Mouse (Mus musculus) forebrain, postnatal 0 days (tissue): ENCODE data around the gene Ppp2r5b. TPM values are rescaled to one million over a fixed set of nuclear protein-coding genes. Genes with fewer than 3 reads are reported as not detected.

Experiments used
- ATAC-seq: fragments of 200-750 bp; cut with Nextera tagmentation; 2 replicates; pipeline ENCODE4 v1.8.0; 2017; ENCODE audit warnings: mild to moderate bottlenecking, moderate library complexity
- DNase-seq: peaks from one replicate; pipeline ENCODE4 v3.0.0-alpha.2; 2015
- H3K27ac ChIP-seq: fragments of 300-500 bp; sonication (generic); 2 replicates; pipeline ENCODE4 v1.5.1; 2014; ENCODE audit warnings: low read depth, mild to moderate bottlenecking, antibody characterized with exemption, low read length, moderate library complexity, mixed read lengths
- H3K27me3 ChIP-seq: fragments of 300-500 bp; sonication (generic); 2 replicates; pipeline ENCODE4 v1.6.1; 2014; ENCODE audit warnings: mild to moderate bottlenecking, low read length, mixed read lengths; ENCODE audit not compliant: insufficient read depth
- H3K36me3 ChIP-seq: fragments of 300-500 bp; sonication (generic); 2 replicates; pipeline ENCODE4 v1.6.1; 2014; ENCODE audit warnings: mild to moderate bottlenecking, moderate library complexity; ENCODE audit not compliant: insufficient read depth
- H3K4me1 ChIP-seq: fragments of 300-500 bp; sonication (generic); 2 replicates; pipeline ENCODE4 v1.6.1; 2014; ENCODE audit warnings: antibody characterized with exemption; ENCODE audit not compliant: insufficient read depth
- H3K4me2 ChIP-seq: fragments of 300-500 bp; sonication (generic); 2 replicates; pipeline ENCODE4 v1.6.1; 2014; ENCODE audit warnings: low read depth, mild to moderate bottlenecking, moderate library complexity
- H3K4me3 ChIP-seq: fragments of 300-500 bp; sonication (generic); 2 replicates; pipeline ENCODE4 v1.5.1; 2014; ENCODE audit warnings: low read depth, low read length, mixed read lengths
- H3K9ac ChIP-seq: fragments of 300-500 bp; sonication (generic); 2 replicates; pipeline ENCODE4 v1.6.1; 2014; ENCODE audit warnings: mild to moderate bottlenecking
- H3K9me3 ChIP-seq: fragments of 300-500 bp; sonication (generic); 2 replicates; pipeline ENCODE4 v1.6.1; 2016; ENCODE audit warnings: low read length
- CTCF ChIP-seq: sonication (generic); IDR thresholded peaks from 2 replicates; pipeline ENCODE4 v1.5.1; 2016; ENCODE audit warnings: antibody characterized with exemption, control low read depth, low read depth
- WGBS: fragments of 180-500 bp; shearing (Covaris S2); extraction: QIAGEN DNeasy Blood & Tissue Kit; methylation state at CpG from one replicate; pipeline ENCODE4 v1.1.7; 2014; 5-methylcytosine and 5-hydroxymethylcytosine counted together
- polyA plus RNA-seq: library from polyadenylated mRNA; unstranded; fragments of >200 nt; fragmentation: Nextera tagmentation; extraction: Ambion mirVana; gene quantifications from 2 replicates; pipeline ENCODE4 v1.2.1, GENCODE M21; 2015
- total RNA-seq: library from RNA; depleted of rRNA; stranded (reverse); fragments of >200 nt; gene quantifications from 2 replicates; pipeline ENCODE4 v1.2.3, GENCODE M21; 2014

Ppp2r5b gene
- total and polyA plus RNA-seq, 2 experiments from 2014 or later: 159 to 203 TPM

DNA sequence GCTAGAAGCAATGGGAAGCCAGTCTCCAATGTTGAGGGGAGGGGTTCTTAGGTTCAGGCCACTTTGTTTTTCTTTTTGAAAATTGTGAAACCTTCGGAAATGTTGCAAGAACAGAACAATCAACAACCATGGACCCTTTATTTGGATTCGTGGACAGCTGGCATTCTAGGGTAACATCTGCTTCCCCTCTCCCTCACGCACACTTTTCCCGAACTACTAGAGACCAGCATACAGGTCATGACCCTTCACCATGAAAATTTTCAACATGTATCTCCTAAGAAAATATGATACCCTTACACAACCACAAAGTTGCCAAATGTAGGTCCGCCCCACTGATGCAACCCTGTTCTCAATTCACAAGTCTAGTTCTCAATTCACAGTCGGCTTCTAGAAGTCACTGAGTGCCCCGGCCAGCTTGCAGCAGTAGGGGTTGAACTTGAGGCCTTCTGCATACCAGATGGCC is 33.0 kb upstream of the Ppp2r5b start:
- ATAC-seq (no peak), DNase-seq (no peak)
- H3K36me3 ChIP-seq: no peaks in the 10 kb centered on the region
- no peaks in the 10 kb centered on the region for H3K27me3 ChIP-seq
- no peak overlapping the region for H3K4me2 ChIP-seq
- 88% methylated on average over 7 of the region's 7 CpGs for WGBS
- no peak overlapping the region for H3K4me3 ChIP-seq
- H3K4me1 ChIP-seq: no peaks in the 10 kb centered on the region; the same call in 1 of the 2 replicates
- TF ChIP-seq CTCF: no peak
- H3K9ac ChIP-seq: no peak overlapping the region
- H3K9me3 ChIP-seq: no peaks in the 10 kb centered on the region
- no peak overlapping the region for H3K27ac ChIP-seq

DNA sequence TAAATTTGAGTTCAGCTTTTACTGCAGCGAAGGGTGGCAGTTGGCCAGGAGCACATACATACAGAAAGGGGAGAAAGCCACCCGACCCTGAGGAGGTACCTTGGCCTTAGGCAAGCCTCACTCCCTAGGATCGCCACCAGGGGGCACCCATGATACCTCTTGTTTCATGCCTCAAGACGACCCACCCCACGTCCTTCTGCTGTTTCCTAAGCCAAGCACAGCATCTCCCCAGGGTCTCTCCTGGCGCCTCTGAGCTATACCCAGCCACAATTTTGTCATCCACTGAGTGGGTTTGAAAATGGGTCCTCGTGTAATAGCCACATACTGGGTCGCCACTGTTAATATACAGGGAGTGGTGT is 32.5 kb upstream of the Ppp2r5b start:
- Histone ChIP-seq H3K4me2 (no peak overlapping the region), H3K9me3 (no peaks in the 10 kb centered on the region), H3K4me1 (no peaks in the 10 kb centered on the region; the same call in 1 of the 2 replicates), H3K27me3 (no peaks in the 10 kb centered on the region), H3K4me3 (no peak overlapping the region), H3K27ac (no peak overlapping the region), H3K36me3 (no peaks in the 10 kb centered on the region), H3K9ac (no peak overlapping the region)
- 18% methylated on average over 8 of the region's 8 CpGs for WGBS
- peak; percentile 92 for TF ChIP-seq CTCF
- ATAC-seq: peak; percentile 86
- peak; percentile 82 for DNase-seq

DNA sequence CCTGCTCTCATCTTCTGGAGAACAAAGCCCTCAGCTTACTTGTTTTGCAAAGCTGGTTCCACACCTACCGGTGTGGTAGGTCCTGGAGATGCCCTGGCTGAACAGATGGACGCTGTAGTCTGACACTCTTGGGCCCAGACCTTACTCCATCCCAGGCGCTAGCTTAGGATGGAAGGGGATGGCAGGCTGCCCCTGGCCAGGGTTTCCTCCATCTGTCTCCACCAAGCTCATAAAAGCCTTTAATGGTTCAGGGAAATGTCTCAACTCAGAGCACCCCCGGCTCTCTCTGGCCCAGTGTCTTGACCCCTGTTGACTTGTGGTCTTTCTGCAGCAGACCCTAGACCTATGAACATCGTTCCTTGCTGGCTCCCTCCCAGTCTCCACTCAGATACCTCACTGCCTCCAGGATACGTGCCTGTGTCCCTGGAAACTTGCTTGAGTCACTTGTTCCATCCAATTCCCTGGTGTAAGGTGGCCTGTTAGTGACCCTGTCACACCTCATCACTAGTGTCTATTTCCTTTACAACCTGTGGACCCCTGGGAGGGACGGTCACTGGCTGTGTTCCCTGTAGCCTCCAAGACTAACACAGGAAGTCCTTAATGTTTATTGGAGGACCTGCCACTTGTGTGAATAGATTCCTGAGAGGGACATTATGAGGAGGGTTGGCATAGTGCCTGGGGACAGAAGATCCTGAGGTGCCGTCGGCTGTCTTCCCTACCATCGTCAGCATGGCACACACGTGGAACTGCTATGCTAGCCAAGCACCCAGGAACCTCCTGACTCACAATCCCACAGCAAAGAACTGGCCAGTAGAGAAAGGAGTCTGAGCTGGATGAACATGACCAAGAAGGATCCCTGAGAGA is 31.9 kb upstream of the Ppp2r5b start:
- H3K4me2 ChIP-seq: no peak overlapping the region
- DNase-seq: no peak
- no peaks in the 10 kb centered on the region for H3K27me3 ChIP-seq
- no peak overlapping the region for H3K9ac ChIP-seq
- no peaks in the 10 kb centered on the region for H3K36me3 ChIP-seq
- H3K4me1 ChIP-seq: no peaks in the 10 kb centered on the region; the same call in 1 of the 2 replicates
- ATAC-seq: no peak
- 55% methylated on average over 11 of the region's 11 CpGs for WGBS
- no peak overlapping the region for H3K27ac ChIP-seq
- TF ChIP-seq CTCF: no peak
- no peaks in the 10 kb centered on the region for H3K9me3 ChIP-seq
- H3K4me3 ChIP-seq: no peak overlapping the region

- Histone ChIP-seq H3K4me2 (no peak overlapping the region), H3K27ac (no peak overlapping the region), H3K36me3 (peaks cover 18% of the 10 kb centered on the region), H3K9ac (no peak overlapping the region), H3K9me3 (no peaks in the 10 kb centered on the region), H3K4me1 (no peaks in the 10 kb centered on the region; the same call in 1 of the 2 replicates), H3K27me3 (no peaks in the 10 kb centered on the region), H3K4me3 (no peak overlapping the region)
- TF ChIP-seq CTCF: peak; percentile 18; the same call in 1 of the 2 replicates
- 63% methylated on average over 6 of the region's 6 CpGs for WGBS
- DNase-seq (no peak), ATAC-seq (no peak)
Observed at GRCm38 (mm10) chr19:6265727-6266182, 30.1 kb upstream of the Ppp2r5b start.

GRCm38 (mm10) chr19:6264945-6265344 is 29.3 kb upstream of the Ppp2r5b start:
- H3K4me2 ChIP-seq: no peak overlapping the region
- DNase-seq (no peak), ATAC-seq (no peak)
- no peak overlapping the region for H3K4me3 ChIP-seq
- no peaks in the 10 kb centered on the region for H3K9me3 ChIP-seq
- no peaks in the 10 kb centered on the region; the same call in 1 of the 2 replicates for H3K4me1 ChIP-seq
- no peaks in the 10 kb centered on the region for H3K27me3 ChIP-seq
- peaks cover 22% of the 10 kb centered on the region for H3K36me3 ChIP-seq
- 87% methylated on average over 8 of the region's 8 CpGs for WGBS
- H3K9ac ChIP-seq: no peak overlapping the region
- no peak overlapping the region for H3K27ac ChIP-seq
- no peak for TF ChIP-seq CTCF

- Histone ChIP-seq H3K27ac (no peak overlapping the region), H3K9me3 (no peaks in the 10 kb centered on the region), H3K27me3 (no peaks in the 10 kb centered on the region), H3K9ac (no peak overlapping the region), H3K4me1 (no peaks in the 10 kb centered on the region; the same call in 1 of the 2 replicates), H3K4me3 (no peak overlapping the region), H3K4me2 (no peak overlapping the region), H3K36me3 (peaks cover 26% of the 10 kb centered on the region)
- no peak for TF ChIP-seq CTCF
- WGBS: 76% methylated on average over 9 of the region's 9 CpGs
- ATAC-seq (no peak), DNase-seq (no peak)
Observed at GRCm38 (mm10) chr19:6264200-6264599, 28.5 kb upstream of the Ppp2r5b start.

GRCm38 (mm10) chr19:6262839-6263433 is 27.3 kb upstream of the Ppp2r5b start:
- Histone ChIP-seq H3K27ac (0 out of 2 replicates have a peak overlapping the region, but pooled peaks have one; percentile 21), H3K4me2 (no peak overlapping the region), H3K4me3 (no peak overlapping the region), H3K4me1 (no peaks in the 10 kb centered on the region; the same call in 1 of the 2 replicates), H3K27me3 (no peaks in the 10 kb centered on the region), H3K36me3 (peaks cover 38% of the 10 kb centered on the region), H3K9ac (no peak overlapping the region), H3K9me3 (no peaks in the 10 kb centered on the region)
- DNase-seq (no peak), ATAC-seq (no peak)
- no peak for TF ChIP-seq CTCF
- 91% methylated on average over 8 of the region's 8 CpGs for WGBS
